Mouse (Mus musculus) heart, postnatal 14 days (tissue): Measurements from ENCODE around the gene Rad23a. TPM values are rescaled to one million over a fixed set of nuclear protein-coding genes. Genes with fewer than 3 reads are reported as not detected.
"Not testable (repeated sequence)": the region's sequence is repeated elsewhere in the genome, so short reads cannot be mapped to it uniquely, and the experiment has no call there.

Experiments
- DNase-seq, 2 experiments: peaks; one replicate each; pipeline ENCODE4 v3.0.0; 2021 to 2022
- intact Hi-C: fragments of 180-260 bp; cut with DNase I; formaldehyde crosslinking; loops from one replicate; pipeline ENCODE4 v1.15.1; 2025
- total RNA-seq, 2 experiments: library from RNA; stranded (reverse); gene quantifications; 2 replicates each; pipeline ENCODE4 v1.2.3; 2021

The Rad23a gene
- total RNA-seq, 2 experiments from 2014 or later, result 78.9 to 79.9 TPM

- no peak for DNase-seq
- intact Hi-C loops, result no loop called here
Measured at GRCm38 (mm10) chr8:84844397-84845070, 4.1 kb upstream of the Rad23a start.

DNA sequence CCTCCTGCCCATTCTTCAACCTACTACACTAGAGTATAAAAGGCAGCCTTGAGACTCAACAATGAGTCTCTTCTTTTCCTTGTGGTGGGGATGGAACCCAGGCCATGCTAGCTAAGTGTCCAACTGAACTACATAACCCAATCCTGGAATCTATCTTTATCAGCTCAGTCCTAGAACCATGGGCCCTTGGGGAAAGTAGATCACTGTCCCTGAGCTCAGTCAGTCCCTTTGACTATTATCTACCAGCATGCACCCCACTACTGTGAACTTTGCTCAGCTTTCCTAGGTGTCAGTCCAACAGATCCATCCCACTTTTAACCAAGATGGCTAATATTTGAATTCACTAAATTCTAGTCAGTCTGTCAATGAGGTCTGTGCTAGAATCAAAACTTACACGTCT lies 1.0 kb upstream of the Rad23a start:
- intact Hi-C loops, result no loop called here
- no peak for DNase-seq

GRCm38 (mm10) chr8:84839875-84840247 lies 604 bp downstream of the Rad23a start:
- DNase-seq, result no peak
- intact Hi-C loops, result loop anchor here (10.0 kb wide), 1 partner anchor 825 kb away; the partner anchor contains the start of gene 2210011C24Rik

DNA sequence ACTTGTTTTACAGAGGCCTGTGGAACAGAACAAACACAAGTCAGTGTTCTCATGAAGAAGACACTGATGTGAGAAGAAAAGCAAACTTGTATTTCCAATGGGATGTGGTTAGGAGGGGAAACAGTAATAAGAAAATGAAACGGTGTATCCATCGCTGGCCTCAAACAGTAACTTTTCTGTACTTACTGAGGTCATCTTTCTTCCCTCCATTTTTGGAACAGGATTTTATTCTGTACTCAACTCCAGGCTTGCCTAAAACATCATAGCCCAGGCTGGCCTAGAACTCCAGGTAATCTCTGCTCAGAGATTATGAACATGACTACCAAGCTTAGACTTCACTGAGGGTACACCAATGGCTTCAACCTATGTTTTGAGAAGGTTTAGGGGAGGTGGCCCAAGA lies 1.1 kb downstream of the Rad23a start:
- DNase-seq, result no peak
- intact Hi-C loops, result loop anchor here (10.0 kb wide), 1 partner anchor 825 kb away; the partner anchor contains the start of gene 2210011C24Rik

DNA sequence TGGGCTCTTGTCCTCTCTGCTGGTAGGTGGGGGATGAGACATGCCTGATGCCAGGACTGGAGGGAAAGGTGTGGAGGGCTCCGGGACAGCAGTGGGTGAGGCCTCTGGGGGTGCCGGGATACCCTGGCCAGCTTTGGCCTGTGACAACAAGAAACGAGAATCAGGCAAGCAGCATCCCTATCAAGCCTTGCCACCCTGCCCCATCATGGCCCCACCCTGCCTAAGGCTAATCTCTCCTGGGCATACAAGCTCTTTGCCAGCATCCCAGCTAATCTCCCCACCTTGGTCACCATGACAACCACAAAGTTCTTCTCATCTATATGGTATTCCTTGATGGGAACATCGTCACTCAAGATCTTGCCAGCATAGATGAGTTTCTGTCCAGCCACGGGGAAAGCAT lies 2.0 kb downstream of the Rad23a start:
- DNase-seq, result no peak
- intact Hi-C loops, result loop anchor here (10.0 kb wide), 1 partner anchor 824 kb away; the partner anchor contains the start of gene 2210011C24Rik

- intact Hi-C loops, result loop anchor here (10.0 kb wide), 1 partner anchor 823 kb away; the partner anchor contains the start of gene 2210011C24Rik
- DNase-seq, result no peak
Measured at GRCm38 (mm10) chr8:84837912-84838470, 2.5 kb downstream of the Rad23a start.

DNA sequence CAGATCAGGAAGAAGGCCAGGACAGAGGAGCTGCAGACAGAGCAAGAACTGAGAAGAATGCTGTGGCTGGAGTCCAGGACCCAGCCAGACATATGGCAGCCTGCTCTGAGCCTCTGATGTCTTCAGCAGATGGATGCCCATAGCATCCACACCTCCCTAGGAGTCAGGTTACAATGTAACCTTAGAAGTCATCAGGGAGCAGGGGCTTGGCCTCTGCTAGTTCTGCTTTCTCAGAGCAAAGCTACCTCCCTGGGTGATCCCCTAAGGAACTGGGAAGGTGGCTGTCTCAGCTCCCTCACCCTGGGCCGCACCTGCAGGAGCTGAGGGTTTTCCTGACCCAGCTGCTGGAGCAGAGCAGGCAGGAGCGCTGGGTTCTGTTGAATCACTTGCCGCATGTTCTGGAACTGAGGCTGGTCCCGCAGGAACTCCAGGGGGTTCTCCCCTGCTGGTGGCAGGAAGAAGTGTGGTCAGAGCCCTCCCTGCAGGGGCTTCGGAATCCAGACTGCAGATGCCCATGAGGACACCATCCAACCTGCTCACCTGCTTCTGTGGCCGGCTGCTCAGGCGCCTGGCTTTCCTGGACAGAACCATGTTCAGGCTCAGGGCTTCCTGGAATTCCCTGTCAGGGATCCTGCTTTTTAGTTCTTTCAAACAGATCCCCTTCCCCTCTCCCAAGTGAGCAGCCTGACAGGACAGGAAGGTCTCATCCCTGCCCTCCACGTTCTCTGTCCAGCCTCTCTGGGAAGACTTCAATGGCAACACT lies 3.1 kb downstream of the Rad23a start:
- intact Hi-C loops, result loop anchor here (10.0 kb wide), 1 partner anchor 823 kb away; the partner anchor contains the start of gene 2210011C24Rik
- DNase-seq, result no peak

DNA sequence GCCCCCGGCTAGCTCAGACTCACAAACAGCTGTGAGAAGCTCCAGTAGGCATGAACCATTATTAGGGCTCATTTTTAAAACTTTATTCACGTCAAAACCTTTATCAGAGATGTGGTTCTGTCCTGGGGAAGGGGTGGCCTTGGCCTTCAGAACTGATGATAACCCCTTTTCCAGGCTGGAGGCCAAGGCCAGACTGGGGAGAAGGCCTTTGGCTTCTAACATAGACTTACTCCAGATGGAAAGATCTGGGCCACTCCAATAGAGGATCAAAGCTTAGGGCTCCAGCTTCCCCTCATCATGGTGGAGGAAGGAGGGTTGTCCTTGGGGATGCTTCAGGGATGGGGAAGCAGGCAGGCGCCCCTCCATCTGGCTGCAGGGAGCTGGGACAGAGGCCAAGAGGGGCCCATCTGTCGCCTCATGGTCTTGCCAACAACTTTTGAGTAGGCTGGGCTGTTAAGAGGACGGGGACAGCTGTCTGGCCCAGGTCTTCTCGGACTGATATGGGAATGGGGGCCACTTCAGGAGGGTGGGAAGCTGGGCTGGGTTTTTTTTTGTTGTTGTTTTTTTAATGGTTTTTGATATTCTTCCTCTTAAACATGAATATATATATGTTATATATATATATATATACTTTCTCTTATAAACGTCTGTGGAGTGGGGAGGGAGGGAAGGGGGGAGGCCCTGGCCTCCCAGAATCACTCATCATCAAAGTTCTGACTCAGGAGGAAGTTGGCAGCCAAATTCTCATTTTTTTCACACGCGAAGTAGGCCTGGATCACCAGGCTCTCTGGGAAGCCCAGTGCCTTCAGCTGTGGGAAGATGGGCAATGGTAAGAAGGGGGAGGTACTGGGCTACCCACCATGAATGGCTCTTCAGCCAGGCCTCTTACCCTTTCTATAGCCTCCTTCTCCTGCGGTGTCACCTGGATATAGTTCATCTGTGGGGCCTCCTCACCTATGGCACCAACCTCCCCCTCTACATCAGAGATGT lies 5.3 kb downstream of the Rad23a start:
- intact Hi-C loops, result loop anchor here (10.0 kb wide), 1 partner anchor 820 kb away; the partner anchor contains the start of gene 2210011C24Rik
- peak; percentile 56 to 58 for DNase-seq

DNA sequence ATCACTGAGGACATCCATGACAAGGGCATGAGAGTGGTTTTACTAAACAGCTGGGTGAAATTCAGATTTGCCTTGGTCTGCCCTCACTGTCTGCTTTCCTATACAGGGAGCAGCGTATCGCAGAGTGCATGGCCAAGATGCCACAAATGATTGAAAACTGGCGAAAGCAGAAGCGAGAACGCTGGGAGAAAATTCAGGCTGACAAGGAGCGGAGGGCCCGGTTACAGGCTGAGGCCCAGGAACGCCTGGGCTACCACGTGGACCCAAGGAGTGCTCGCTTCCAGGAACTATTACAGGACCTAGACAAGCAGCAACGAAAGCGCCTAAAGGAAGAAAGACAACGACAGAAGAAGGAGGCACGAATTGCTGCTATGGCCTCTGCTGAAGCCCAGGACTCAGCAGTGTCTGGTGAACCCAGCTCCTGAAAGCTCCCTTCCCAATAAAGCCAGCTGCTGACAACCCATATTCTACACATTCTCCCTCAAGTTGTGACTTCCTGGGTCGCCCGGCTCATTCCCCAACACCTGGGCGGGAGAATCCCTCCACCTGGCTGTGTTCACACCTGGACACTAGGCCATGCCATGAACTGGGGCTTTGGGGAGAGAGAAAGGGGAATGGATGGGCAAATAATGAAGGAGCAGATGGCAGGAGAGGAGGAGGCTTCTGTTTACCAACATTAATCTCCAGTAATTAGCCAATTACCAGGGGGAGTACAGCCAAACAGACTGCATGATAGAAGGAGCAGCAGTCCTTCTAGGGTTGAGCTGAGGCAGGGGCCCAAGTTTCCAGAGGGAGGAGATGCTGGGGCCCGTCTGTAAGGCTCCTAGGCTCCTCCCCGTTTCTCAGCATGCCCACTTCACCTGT lies 6.2 kb downstream of the Rad23a start:
- intact Hi-C loops, result loop anchor here (10.0 kb wide), 1 partner anchor 819 kb away; the partner anchor contains the start of gene 2210011C24Rik
- no peak for DNase-seq

DNA sequence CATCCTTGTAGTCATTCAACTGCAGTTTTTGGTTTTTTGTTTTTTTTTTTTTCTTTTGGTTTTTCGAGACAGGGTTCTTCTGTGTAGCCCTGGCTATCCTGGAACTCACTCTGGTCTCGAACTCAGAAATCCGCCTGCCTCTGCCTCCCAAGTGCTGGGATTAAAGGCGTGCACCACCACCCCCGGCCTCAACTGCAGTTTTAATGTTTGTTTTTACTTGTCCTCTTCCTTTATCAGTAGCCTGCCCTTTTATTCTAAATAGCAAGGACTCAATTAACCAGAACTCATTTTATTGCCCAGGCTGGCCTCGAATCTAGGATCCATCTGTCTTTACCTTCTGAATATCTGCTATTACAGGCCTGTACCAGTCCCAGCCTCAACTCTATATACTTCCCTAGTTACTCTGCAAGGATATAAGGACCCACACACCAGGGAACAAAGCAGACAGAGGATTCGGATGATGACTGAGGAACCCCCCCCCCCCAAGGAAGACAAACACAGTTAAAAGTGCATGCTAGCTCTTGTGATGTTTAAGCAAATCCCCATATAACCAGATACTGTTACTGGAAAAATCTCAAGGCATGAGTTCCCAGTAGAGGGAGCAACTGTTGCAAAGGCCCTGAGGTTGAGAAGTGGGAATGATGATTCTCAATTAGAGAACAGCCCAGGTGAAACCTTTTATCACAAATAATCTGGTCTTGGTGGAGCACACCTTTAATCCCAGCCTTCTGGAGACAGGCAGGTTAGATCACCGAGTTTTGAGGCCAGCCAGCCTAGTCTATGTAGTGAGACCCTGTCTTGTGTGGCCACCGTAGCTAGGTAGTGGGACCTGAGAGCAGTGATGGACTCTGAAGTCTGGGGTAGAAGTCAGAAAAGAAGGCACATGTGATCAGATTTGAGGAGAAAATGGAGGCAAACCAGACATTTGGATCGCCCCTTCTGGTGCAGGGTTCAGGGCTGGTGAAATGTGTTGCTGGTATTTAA lies 7.4 kb downstream of the Rad23a start:
- intact Hi-C loops, result loop anchor here (10.0 kb wide), 1 partner anchor 818 kb away; the partner anchor contains the start of gene 2210011C24Rik
- DNase-seq, result no peak

- DNase-seq, result peak; percentile 87 to 89
- intact Hi-C loops, result loop anchor here (10.0 kb wide), 1 partner anchor 817 kb away; the partner anchor contains the start of gene 2210011C24Rik
Measured at GRCm38 (mm10) chr8:84832034-84832717, 8.3 kb downstream of the Rad23a start.

- peak in 1 of 2 experiments; percentile 47 for DNase-seq
- intact Hi-C loops, result loop anchor here (10.0 kb wide), 1 partner anchor 817 kb away; the partner anchor contains the start of gene 2210011C24Rik
Measured at GRCm38 (mm10) chr8:84831490-84831889, 9.0 kb downstream of the Rad23a start, which contains the start of gene Gadd45gip1. Gene Gadd45gip1, plus strand, starts transcription at chr8:84831522.

DNA sequence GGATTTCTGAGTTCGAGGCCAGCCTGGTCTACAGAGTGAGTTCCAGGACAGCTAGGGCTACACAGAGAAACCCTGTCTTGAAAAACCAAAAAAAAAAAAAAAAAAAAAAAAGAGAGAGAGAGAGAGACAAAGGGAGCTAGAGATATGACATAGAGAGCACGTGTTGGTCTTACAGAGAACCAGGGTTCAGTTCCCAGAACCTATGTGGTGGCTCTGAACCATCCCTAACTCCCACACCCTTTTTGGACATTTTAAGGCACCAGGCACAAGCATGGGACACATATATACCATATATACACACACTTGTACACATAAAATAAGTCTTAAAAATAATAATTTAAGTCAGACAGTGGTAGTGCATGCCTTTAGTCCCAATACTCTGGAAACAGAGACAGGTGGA lies 13.9 kb downstream of the Rad23a start:
- DNase-seq, result not testable (repeated sequence)
- intact Hi-C loops, result loop anchor here (10.0 kb wide), 1 partner anchor 562 kb away; no protein-coding TSS in a partner anchor

- no peak for DNase-seq
- intact Hi-C loops, result loop anchor here (10.0 kb wide), 1 partner anchor 561 kb away; no protein-coding TSS in a partner anchor
Measured at GRCm38 (mm10) chr8:84825636-84826035, 14.8 kb downstream of the Rad23a start.

GRCm38 (mm10) chr8:84823653-84824052 lies 16.8 kb downstream of the Rad23a start:
- DNase-seq, result peak; percentile 72 to 73
- intact Hi-C loops, result loop anchor here (10.0 kb wide), 1 partner anchor 559 kb away; no protein-coding TSS in a partner anchor

DNA sequence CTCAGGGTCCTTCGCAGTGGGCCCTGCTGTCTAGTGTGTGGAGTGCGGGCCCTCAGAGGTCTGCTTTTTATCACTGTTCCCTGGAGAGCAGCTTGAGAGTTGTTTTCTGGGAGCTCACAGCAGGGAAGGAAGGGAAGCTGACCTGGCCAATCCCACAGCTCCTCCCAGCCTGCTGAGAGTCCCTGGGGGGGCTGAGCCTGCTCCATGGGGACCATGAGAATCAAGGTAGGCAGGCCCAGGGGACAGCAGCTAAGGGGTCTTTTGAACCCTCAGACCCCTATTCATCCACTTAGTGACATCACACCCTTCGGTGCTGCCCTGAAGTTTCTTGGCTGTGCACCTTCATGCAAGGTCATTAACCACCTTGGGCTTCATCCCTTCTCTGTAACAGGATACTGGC lies 17.7 kb downstream of the Rad23a start, which contains the start of gene Dand5:
Gene Dand5, minus strand, starts transcription at position 101 of the 400 bp plus-strand sequence.
- no peak for DNase-seq
- intact Hi-C loops, result loop anchor here (10.0 kb wide), 1 partner anchor 558 kb away; no protein-coding TSS in a partner anchor
